Mouse (Mus musculus) embryonic facial prominence, embryonic 15.5 days (tissue): ENCODE measurements around the gene Ppp1r9a. TPM values are rescaled to one million over a fixed set of nuclear protein-coding genes. Genes with fewer than 3 reads are reported as not detected.
"Not testable (repeated sequence)": the region's sequence is repeated elsewhere in the genome, so short reads cannot be mapped to it uniquely, and the experiment has no call there.

Experiments used
- ATAC-seq: fragments of 200-750 bp; cut with Nextera tagmentation; 2 replicates; pipeline ENCODE4 v1.8.0; 2017; ENCODE audit warnings: low read depth, moderate TSS enrichment; ENCODE audit not compliant: insufficient number of reproducible peaks, low FRiP score, low TSS enrichment
- H3K27ac ChIP-seq: fragments of 300-500 bp; sonication (generic); replicated peaks from 2 replicates; pipeline ENCODE4 v1.5.1; 2015; ENCODE audit warnings: mild to moderate bottlenecking, inconsistent platforms
- H3K27me3 ChIP-seq: fragments of 300-500 bp; sonication (generic); 2 replicates; pipeline ENCODE4 v1.6.1; 2015; ENCODE audit warnings: inconsistent platforms
- H3K36me3 ChIP-seq: fragments of 300-500 bp; sonication (generic); 2 replicates; pipeline ENCODE4 v1.6.1; 2015; ENCODE audit warnings: mild to moderate bottlenecking, inconsistent platforms
- H3K4me1 ChIP-seq: fragments of 300-500 bp; sonication (generic); 2 replicates; pipeline ENCODE4 v1.6.1; 2015; ENCODE audit warnings: inconsistent platforms
- H3K4me2 ChIP-seq: fragments of 300-500 bp; sonication (generic); replicated peaks from 2 replicates; pipeline ENCODE4 v1.6.1; 2015; ENCODE audit warnings: mild to moderate bottlenecking, inconsistent platforms
- H3K4me3 ChIP-seq: fragments of 300-500 bp; sonication (generic); replicated peaks from 2 replicates; pipeline ENCODE4 v1.5.1; 2015; ENCODE audit warnings: mild to moderate bottlenecking, inconsistent platforms
- H3K9ac ChIP-seq: fragments of 300-500 bp; sonication (generic); 2 replicates; pipeline ENCODE4 v1.6.1; 2015; ENCODE audit warnings: inconsistent platforms
- H3K9me3 ChIP-seq: fragments of 300-500 bp; sonication (generic); replicated peaks from 2 replicates; pipeline ENCODE4 v1.6.1; 2016; ENCODE audit warnings: inconsistent platforms
- WGBS: fragments of 180-500 bp; shearing (Covaris S2); methylation state at CpG from one replicate; pipeline ENCODE4 v1.1.7; 2015; 5-methylcytosine and 5-hydroxymethylcytosine counted together
- polyA plus RNA-seq: library from polyadenylated mRNA; unstranded; fragments of >200 nt; fragmentation: Nextera tagmentation; extraction: Ambion mirVana; gene quantifications from 2 replicates; pipeline ENCODE4 v1.2.1, GENCODE M21; 2015

Gene Ppp1r9a
- polyA plus RNA-seq, 1 experiment from 2014 or later: 13.7 TPM

DNA sequence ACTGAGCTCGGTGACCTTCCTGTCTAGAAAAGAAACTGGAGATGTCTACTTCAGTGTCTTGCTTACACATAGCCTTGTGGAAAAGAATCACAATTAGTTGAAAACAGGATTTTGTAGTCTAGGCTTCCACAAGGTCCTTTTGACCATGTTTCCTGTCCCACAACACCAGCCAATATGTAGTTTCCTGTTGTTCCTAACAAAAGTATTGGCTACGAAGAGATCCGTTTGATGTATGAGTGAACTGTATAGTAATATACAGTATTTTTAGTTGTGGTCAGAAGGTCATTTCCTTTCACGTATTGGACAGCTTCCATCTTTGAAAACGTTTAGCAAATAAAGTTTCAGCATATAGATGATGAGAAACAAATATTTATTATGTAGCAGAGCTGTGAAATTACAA is 15.8 kb downstream of the Ppp1r9a start:
- H3K4me2 ChIP-seq: no peak overlapping the region
- H3K4me3 ChIP-seq: no peak overlapping the region
- no peaks in the 10 kb centered on the region for H3K4me1 ChIP-seq
- no peak overlapping the region for H3K27ac ChIP-seq
- H3K9me3 ChIP-seq: no peaks in the 10 kb centered on the region
- ATAC-seq: no peak
- no peak overlapping the region for H3K9ac ChIP-seq
- H3K36me3 ChIP-seq: peaks cover 12% of the 10 kb centered on the region; the same call in 1 of the 2 replicates
- no peaks in the 10 kb centered on the region for H3K27me3 ChIP-seq
- WGBS: 80% methylated on average over 5 of the region's 5 CpGs

DNA sequence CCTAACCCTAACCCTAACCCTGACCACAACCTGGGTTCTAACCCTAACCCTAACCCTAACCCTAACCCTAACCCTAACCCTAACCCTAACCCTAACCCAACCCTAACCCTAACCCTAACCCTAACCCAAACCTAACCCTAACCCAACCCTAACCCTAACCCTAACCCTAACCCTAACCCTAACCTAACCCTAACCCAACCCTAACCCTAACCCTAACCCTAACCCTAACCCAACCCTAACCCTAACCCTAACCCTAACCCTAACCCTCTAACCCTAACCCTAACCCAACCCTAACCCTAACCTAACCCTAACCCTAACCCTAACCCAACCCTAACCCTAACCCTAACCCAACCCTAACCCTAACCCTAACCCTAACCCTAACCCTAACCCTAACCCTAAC is 21.1 kb downstream of the Ppp1r9a start:
- H3K9me3 ChIP-seq, H3K9ac ChIP-seq, H3K27me3 ChIP-seq, H3K4me1 ChIP-seq, H3K27ac ChIP-seq, H3K4me2 ChIP-seq, H3K4me3 ChIP-seq, H3K36me3 ChIP-seq: not testable (repeated sequence)
- ATAC-seq: peak; percentile 63; the same call in 1 of the 2 replicates

DNA sequence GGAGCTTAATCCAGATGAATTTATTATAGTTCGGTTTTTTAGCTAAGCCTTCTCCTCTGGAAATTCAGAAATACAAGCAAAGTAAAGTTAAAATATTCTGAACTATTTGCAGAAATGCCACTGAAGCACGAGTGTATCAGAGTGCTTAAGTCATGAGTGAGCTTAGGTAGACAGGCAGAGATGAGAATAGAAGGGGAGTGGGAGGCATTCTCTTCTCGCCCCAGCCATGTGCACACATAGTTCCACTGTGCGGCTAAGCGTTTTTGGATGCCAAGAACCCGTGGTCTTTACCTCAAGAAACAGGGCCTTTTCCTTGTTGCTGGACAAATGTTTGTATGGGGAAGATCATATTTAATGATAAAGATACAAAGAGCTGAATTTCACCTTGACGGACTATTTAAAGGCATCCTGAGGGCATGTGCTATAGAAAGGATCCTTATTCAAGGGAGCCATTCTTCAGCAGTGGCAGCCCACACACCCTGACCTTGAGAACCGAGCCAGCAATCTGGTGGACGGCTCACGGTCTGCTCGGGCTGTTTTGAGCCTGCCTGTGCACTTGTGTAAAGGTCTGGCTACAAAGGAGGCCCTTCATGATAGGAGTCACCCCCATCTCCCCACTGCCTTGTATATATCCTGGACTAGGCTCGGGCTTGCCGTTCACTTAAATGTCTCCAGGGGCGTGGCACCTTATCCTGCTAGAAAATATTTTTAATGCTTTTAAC is 23.4 kb downstream of the Ppp1r9a start:
- Histone ChIP-seq H3K9me3 (no peaks in the 10 kb centered on the region), H3K4me1 (no peaks in the 10 kb centered on the region), H3K4me3 (no peak overlapping the region), H3K4me2 (no peak overlapping the region), H3K36me3 (no peaks in the 10 kb centered on the region), H3K27me3 (no peaks in the 10 kb centered on the region), H3K27ac (no peak overlapping the region), H3K9ac (no peak overlapping the region)
- 67% methylated on average over 14 of the region's 14 CpGs for WGBS
- ATAC-seq: peak; percentile 24; the same call in 1 of the 2 replicates

DNA sequence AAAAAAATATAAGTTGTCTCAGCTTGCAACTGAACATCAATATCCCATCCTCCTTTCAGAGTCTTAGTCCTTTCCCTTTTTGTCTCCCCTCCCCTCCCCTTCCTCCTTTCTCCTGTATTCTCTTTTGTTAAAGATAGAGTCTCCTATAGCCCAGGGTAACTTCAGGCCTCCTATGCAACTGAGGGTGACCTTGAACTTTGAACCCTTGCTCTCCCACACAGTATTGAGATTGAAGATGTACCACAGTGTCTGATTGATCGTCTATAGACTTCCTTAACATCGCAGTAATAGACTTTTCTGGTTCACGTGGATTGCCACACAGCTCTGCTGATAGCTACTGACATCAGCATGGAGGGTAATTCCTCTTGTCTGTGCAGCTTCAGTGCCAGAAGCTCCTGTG is 27.6 kb downstream of the Ppp1r9a start:
- ATAC-seq: no peak
- no peaks in the 10 kb centered on the region for H3K4me1 ChIP-seq
- no peak overlapping the region for H3K9ac ChIP-seq
- no peaks in the 10 kb centered on the region for H3K27me3 ChIP-seq
- no peak overlapping the region for H3K27ac ChIP-seq
- no peak overlapping the region for H3K4me2 ChIP-seq
- H3K9me3 ChIP-seq: no peaks in the 10 kb centered on the region
- H3K36me3 ChIP-seq: no peaks in the 10 kb centered on the region
- WGBS: 79% methylated on average over 3 of the region's 3 CpGs
- H3K4me3 ChIP-seq: no peak overlapping the region

DNA sequence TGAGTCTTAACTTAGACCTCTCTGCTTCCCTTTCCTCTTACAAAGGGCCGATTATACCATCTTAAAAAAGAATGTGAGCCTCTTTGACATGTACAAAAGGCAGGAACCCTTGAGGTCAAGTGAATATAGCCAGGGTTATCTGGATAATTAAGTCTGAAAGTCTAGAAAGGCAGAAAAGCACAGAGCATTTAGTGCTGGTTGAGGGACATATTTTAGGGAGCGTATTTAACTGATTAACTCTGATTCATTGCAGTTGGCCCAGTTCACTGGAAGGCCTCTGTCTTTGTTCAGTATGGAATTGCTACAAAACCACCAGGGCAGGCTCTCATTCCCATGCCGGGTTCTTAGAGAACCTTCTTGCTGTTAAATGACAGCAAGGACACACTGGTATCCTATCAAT is 36.2 kb downstream of the Ppp1r9a start:
- 28% methylated on average over 3 of the region's 3 CpGs for WGBS
- H3K27ac ChIP-seq: no peak overlapping the region

DNA sequence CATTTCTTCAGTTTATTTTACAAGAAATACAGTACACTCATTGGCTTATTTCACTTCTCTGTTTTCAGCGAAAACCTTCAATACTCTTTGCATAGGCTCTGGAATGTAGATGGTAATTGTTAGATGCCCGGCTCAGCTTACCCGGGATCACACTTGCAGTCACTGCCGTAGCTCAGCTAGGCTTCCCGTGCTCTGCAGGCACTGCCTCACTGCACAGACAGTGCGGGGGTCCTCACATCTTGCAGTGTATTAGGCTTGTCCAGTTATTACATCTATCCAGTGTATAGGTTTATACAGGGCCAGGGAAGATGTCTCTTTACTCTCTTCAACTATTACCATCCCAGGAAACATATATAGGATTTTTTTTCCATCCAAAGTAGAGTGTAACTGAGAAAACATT is 37.4 kb downstream of the Ppp1r9a start:
- H3K27ac ChIP-seq: peak overlapping the region; percentile 39; the same call in 1 of the 2 replicates
- no peaks in the 10 kb centered on the region for H3K36me3 ChIP-seq
- H3K4me2 ChIP-seq: no peak overlapping the region
- H3K9ac ChIP-seq: no peak overlapping the region
- H3K9me3 ChIP-seq: no peaks in the 10 kb centered on the region
- peaks cover 15% of the 10 kb centered on the region; the same call in 1 of the 2 replicates for H3K4me1 ChIP-seq
- H3K27me3 ChIP-seq: no peaks in the 10 kb centered on the region
- H3K4me3 ChIP-seq: no peak overlapping the region
- WGBS: 34% methylated on average over 6 of the region's 6 CpGs
- no peak for ATAC-seq

More for the DNA sequence above, 36.2 kb downstream of the Ppp1r9a start:
- Histone ChIP-seq H3K36me3 (no peaks in the 10 kb centered on the region), H3K4me3 (no peak overlapping the region), H3K4me2 (no peak overlapping the region), H3K27me3 (no peaks in the 10 kb centered on the region), H3K9ac (no peak overlapping the region), H3K4me1 (peaks cover 15% of the 10 kb centered on the region; the same call in 1 of the 2 replicates), H3K9me3 (no peaks in the 10 kb centered on the region)
- no peak for ATAC-seq

DNA sequence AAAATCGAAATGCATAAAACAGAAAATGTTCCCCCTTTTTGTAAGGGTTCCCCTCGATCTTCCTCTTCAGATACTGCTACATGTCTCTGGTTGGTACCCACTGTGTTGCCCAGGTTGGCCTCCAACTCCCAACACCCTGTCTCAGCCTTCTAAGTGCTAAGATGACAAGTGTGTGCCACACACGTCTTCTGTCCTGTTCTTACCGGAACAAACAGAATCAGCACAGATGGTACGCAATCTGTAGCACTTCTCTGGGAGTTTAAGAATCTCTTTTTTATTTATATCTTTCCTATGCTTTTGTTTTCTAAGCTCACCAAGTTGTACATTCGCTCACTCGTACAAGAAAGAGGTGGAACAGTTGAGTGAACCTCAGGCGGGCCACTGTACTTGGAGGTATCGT is 37.9 kb downstream of the Ppp1r9a start:
- WGBS: 82% methylated on average over 9 of the region's 9 CpGs
- Histone ChIP-seq H3K27me3 (no peaks in the 10 kb centered on the region), H3K4me3 (no peak overlapping the region), H3K4me2 (no peak overlapping the region), H3K27ac (no peak overlapping the region), H3K9me3 (no peaks in the 10 kb centered on the region), H3K9ac (no peak overlapping the region), H3K4me1 (peaks cover 15% of the 10 kb centered on the region; the same call in 1 of the 2 replicates), H3K36me3 (no peaks in the 10 kb centered on the region)
- ATAC-seq: no peak

DNA sequence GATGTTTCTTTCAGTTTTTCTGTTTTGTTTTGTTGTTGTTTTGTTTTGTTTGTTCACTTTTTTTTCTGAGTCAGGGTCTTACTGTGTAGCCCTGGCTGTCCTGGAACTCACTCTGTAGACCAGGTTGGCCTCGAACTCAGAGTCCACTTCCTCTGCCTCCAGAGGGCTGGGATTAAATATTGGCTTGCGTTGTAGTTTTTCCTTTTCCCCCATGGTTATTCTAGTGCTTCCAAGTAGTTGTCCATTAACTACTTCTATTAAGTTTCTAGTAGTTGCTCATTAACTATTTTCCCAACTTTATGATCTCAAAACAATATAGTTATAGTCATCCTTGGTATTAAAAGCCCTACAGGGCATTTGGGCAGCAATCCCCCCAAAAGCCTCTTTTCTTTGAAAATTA is 41.1 kb downstream of the Ppp1r9a start:
- Histone ChIP-seq H3K4me1 (peaks cover 11% of the 10 kb centered on the region; the same call in 1 of the 2 replicates), H3K9me3 (no peaks in the 10 kb centered on the region), H3K9ac (no peak overlapping the region), H3K4me3 (no peak overlapping the region), H3K36me3 (no peaks in the 10 kb centered on the region), H3K27me3 (no peaks in the 10 kb centered on the region), H3K27ac (no peak overlapping the region), H3K4me2 (no peak overlapping the region)
- 87% methylated on average over 2 of the region's 2 CpGs for WGBS
- ATAC-seq: no peak

DNA sequence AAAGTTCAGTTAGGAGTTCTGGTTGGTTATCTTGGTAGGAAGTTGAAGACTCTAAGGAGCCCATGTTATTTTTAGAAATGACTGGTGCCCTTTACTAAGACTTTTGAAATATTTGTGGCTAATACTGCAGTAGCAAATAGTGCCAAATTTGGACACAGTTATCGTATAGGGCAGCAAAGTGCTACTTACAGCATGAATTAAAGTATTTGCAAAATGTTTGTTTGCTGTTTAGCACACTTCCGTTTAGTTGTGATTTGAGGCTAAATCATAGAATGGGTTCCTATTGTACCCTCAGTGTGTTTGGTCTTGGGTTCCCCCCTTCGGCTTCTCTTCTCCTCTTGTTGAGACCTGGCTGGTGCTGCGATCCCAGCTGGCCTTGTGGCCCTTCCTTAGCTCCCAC is 45.3 kb downstream of the Ppp1r9a start:
- 75% methylated on average over 4 of the region's 4 CpGs for WGBS
- H3K27ac ChIP-seq: no peak overlapping the region
- no peak for ATAC-seq
- no peak overlapping the region for H3K4me3 ChIP-seq
- no peak overlapping the region for H3K9ac ChIP-seq
- H3K27me3 ChIP-seq: no peaks in the 10 kb centered on the region
- H3K36me3 ChIP-seq: no peaks in the 10 kb centered on the region
- no peak overlapping the region for H3K4me2 ChIP-seq
- H3K9me3 ChIP-seq: no peaks in the 10 kb centered on the region
- H3K4me1 ChIP-seq: peaks cover 2% of the 10 kb centered on the region; the same call in 1 of the 2 replicates

DNA sequence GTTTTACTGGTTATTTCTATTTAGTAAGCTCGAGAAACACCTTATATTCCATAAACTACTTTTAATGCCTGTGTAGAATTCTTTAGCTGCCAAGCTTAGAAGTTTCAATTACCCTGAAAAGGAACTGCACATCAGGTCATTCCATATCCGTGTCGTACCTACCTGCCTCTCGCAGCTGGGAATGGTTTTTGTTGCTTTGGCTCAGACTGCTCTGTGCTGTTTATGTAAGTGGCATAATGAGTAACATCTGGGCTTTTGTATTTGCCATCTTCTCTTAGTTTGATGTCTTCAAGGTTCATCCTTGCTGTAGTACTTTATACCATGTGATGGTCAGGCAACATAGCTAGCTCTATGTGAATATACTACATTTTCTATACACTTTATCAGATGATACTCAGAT is 47.0 kb downstream of the Ppp1r9a start:
- WGBS: 47% methylated on average over 4 of the region's 4 CpGs
- Histone ChIP-seq H3K9me3 (no peaks in the 10 kb centered on the region), H3K4me1 (peaks cover 3% of the 10 kb centered on the region; the same call in 1 of the 2 replicates), H3K27me3 (no peaks in the 10 kb centered on the region), H3K27ac (no peak overlapping the region), H3K36me3 (no peaks in the 10 kb centered on the region), H3K4me3 (no peak overlapping the region), H3K4me2 (no peak overlapping the region), H3K9ac (no peak overlapping the region)
- no peak for ATAC-seq

DNA sequence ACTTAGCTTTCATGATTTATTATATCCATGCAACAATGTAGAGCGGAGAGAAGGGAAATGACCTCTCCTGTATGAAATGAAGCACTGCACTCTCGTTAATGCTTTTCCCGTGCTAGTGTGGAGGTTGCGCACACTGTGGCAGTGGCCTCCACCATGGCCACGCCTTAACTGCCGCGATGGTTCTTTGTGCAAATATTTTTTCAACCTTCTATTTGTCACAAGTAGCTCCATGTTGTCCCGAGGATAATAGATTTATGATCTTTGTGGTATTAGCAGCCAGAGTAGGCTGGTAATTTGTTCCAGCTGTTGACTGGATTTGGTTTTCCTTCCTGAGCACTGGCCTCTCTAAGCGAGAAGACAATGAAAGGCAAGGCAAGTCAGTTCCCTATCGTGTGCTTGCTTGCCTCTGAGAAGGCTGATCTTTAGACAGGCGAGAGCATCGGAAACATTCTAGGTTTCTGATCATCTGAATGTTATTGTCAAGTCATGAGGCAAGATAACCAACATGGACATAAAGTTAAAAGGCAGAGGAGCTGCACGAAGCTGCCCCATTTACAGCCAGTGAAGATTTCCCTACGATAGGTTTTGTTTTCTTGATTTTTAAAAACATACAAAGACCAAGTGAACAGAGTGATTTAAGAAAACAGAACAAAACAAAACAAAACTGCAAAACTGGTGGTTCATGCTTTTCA is 50.5 kb downstream of the Ppp1r9a start:
- no peaks in the 10 kb centered on the region for H3K9me3 ChIP-seq
- H3K4me3 ChIP-seq: no peak overlapping the region
- peak overlapping the region; percentile 48; the same call in 1 of the 2 replicates for H3K27ac ChIP-seq
- H3K4me1 ChIP-seq: peaks cover 3% of the 10 kb centered on the region; the same call in 1 of the 2 replicates
- 38% methylated on average over 14 of the region's 14 CpGs for WGBS
- H3K36me3 ChIP-seq: no peaks in the 10 kb centered on the region
- no peak overlapping the region for H3K9ac ChIP-seq
- H3K4me2 ChIP-seq: 0 out of 2 replicates have a peak overlapping the region, but pooled peaks have one; percentile 18
- ATAC-seq: no peak
- no peaks in the 10 kb centered on the region for H3K27me3 ChIP-seq
